Mouse (Mus musculus): ENCODE results near the gene Cntfr.

GRCm38 (mm10) chr4:41670836-41671235 is 26.1 kb downstream of the Cntfr start:
- TF ChIP-seq CTCF (IDR thresholded peaks at IDR 0.05; ENCODE audit: borderline replicate concordance, insufficient read depth, low read depth, low read length): no peak
- TF ChIP-seq POLR2A (IDR thresholded peaks at IDR 0.05; ENCODE audit: borderline replicate concordance, insufficient read depth, low read length): no peak
